Comparison of ENCODE assay signal across 9 mouse cellular contexts in genomic region chr1:181852466-181852865, GRCm38 (mm10). TPM values are rescaled to one million over a fixed set of nuclear protein-coding genes. Genes with fewer than 3 reads are reported as not detected.
A peak's percentile ranks its signal among the peaks of the same experiment; 100 is the strongest.
DNase-seq lines count a peak whose midpoint lies in the region; ATAC-seq and TF ChIP-seq lines count a peak whose summit lies in the region.
"Had no signal": no experiment of that assay in that cellular context is flagged by ENCODE, and none has a peak within 500 bp of the region (broad histone marks: within the 10 kb centered on the region; RNA-seq: fewer than 3 reads in every experiment).

No protein-coding gene starts in this region.

- peak overlapping the region; percentile 17; the same call in 1 of the 2 replicates for H3K4me3 ChIP-seq in cortical plate, adult 2 months (ENCODE audit: insufficient read depth, low read length)
- H3K4me3 ChIP-seq in kidney, embryonic 14.5 days (ENCODE audit: low read length): no peak overlapping the region
- H3K4me3 ChIP-seq: embryonic facial prominence, embryonic 12.5 days had no signal

- peak; percentile 67 for ATAC-seq in kidney, embryonic 14.5 days (ENCODE audit: low FRiP score, low TSS enrichment)

- 0 out of 2 replicates have a peak, but pooled peaks cover 1% of the 10 kb centered on the region for H3K4me1 ChIP-seq in cortical plate, adult 2 months (ENCODE audit: control insufficient read depth, insufficient read depth, low read length)
- H3K4me1 ChIP-seq in kidney, embryonic 14.5 days (ENCODE audit: control insufficient read depth, insufficient read depth, low read length): peaks cover 9% of the 10 kb centered on the region

- DNase-seq in adrenal gland, adult (ENCODE audit: inconsistent age in 2 of 2, low spot score in 1 of 2): peak; percentile 16 to 45
- no peak for DNase-seq in adrenal gland, postnatal 25 days
- DNase-seq in lung, postnatal 36 days: peak; percentile 64
- DNase-seq in cerebellum, adult 11 months: no peak
- DNase-seq in urinary bladder, postnatal 4 days (ENCODE audit: low spot score in 2 of 2): no peak
- no peak for DNase-seq in cerebellum, postnatal 36 days

- H3K27ac ChIP-seq in cortical plate, adult 2 months (ENCODE audit: insufficient read depth, low read length): no peak overlapping the region
- H3K27ac ChIP-seq in kidney, embryonic 14.5 days (ENCODE audit: low read depth, low read length): 0 out of 2 replicates have a peak overlapping the region, but pooled peaks have one; percentile 24
- H3K27ac ChIP-seq: embryonic facial prominence, embryonic 12.5 days had no signal

- WGBS in kidney, embryonic 14.5 days: 48% methylated on average over 13 of the region's 13 CpGs

- H3K9ac ChIP-seq in kidney, embryonic 14.5 days (ENCODE audit: low read depth, low read length): no peak overlapping the region
- H3K9ac ChIP-seq: embryonic facial prominence, embryonic 12.5 days had no signal

- no peaks in the 10 kb centered on the region for H3K9me3 ChIP-seq in kidney, embryonic 14.5 days (ENCODE audit: control insufficient read depth, low read length)
- H3K9me3 ChIP-seq: embryonic facial prominence, embryonic 12.5 days had no signal

- H3K27me3 ChIP-seq in kidney, embryonic 14.5 days (ENCODE audit: control insufficient read depth, insufficient read depth, low read length): 0 out of 2 replicates have a peak, but pooled peaks cover 2% of the 10 kb centered on the region
- H3K27me3 ChIP-seq: embryonic facial prominence, embryonic 12.5 days had no signal

- H3K4me2 ChIP-seq in kidney, embryonic 14.5 days (replicated peaks; ENCODE audit: low read depth, low read length): peak overlapping the region; percentile 45

- H3K36me3 ChIP-seq in kidney, embryonic 14.5 days (ENCODE audit: control insufficient read depth, insufficient read depth, low read length): no peaks in the 10 kb centered on the region
- H3K36me3 ChIP-seq: embryonic facial prominence, embryonic 12.5 days had no signal

- no peak for TF ChIP-seq CTCF in cortical plate, adult 2 months (IDR thresholded peaks at IDR 0.05; ENCODE audit: extremely low read depth, insufficient read depth, low read length)

- no peak for TF ChIP-seq POLR2A in cortical plate, adult 2 months (IDR thresholded peaks at IDR 0.05; ENCODE audit: extremely low read depth, insufficient read depth, low read length)

RNA-seq across cellular contexts. Expression of gene Lbr, which starts 9.6 kb away (rescaled TPM):
- total RNA-seq in adrenal gland, postnatal 25 days (2021): 21.8 and 28.4 TPM in 2 replicates
- 12.6 and 12.7 TPM in 2 replicates for polyA plus RNA-seq in cortical plate, adult 2 months (2012; rRNA removed)
- polyA plus RNA-seq in kidney, embryonic 14.5 days (2014; fragmentation: Nextera tagmentation; extraction: Ambion mirVana): 92.2 and 129 TPM in 2 replicates

Comparison
In these comparisons a context has a peak if more than half of its experiments do, and no peak if none do; other contexts are left out.
1. DNase-seq: peak in adrenal gland, adult (2 of 2) and lung, postnatal 36 days (single experiment); none in adrenal gland, postnatal 25 days (single experiment), cerebellum, adult 11 months (single experiment), urinary bladder, postnatal 4 days (0 of 2) and cerebellum, postnatal 36 days (0 of 2).